Mouse (Mus musculus): Measurements from ENCODE around the gene Samhd1. TPM values are rescaled to one million over a fixed set of nuclear protein-coding genes. Genes with fewer than 3 reads are reported as not detected.

Gene Samhd1
- total RNA-seq, 2 experiments from 2014 or later, result 21.6 to 22.4 TPM

- intact Hi-C loops (cut with DNase I), result no loop called here
- no peak for DNase-seq (ENCODE audit: low spot score)
Observed at GRCm38 (mm10) chr2:157104454-157104853, 30.6 kb downstream of the Samhd1 start.

GRCm38 (mm10) chr2:157102256-157102655 is 32.8 kb downstream of the Samhd1 start:
- intact Hi-C loops (cut with DNase I), result no loop called here
- DNase-seq (ENCODE audit: low spot score), result no peak

- intact Hi-C loops (cut with DNase I), result no loop called here
- DNase-seq (ENCODE audit: low spot score), result no peak
Observed at GRCm38 (mm10) chr2:157101650-157102049, 33.4 kb downstream of the Samhd1 start.

GRCm38 (mm10) chr2:157100319-157100605 is 34.8 kb downstream of the Samhd1 start:
- no peak for DNase-seq (ENCODE audit: low spot score)
- intact Hi-C loops (cut with DNase I), result no loop called here

GRCm38 (mm10) chr2:157099532-157100318 is 35.3 kb downstream of the Samhd1 start:
- intact Hi-C loops (cut with DNase I), result loop anchor here (5.0 kb wide), 1 partner anchor 227 kb away; no protein-coding TSS in a partner anchor
- DNase-seq (ENCODE audit: low spot score), result no peak

- DNase-seq (ENCODE audit: low spot score), result no peak
- intact Hi-C loops (cut with DNase I), result loop anchor here (1.0 to 5.0 kb wide), 3 partner anchors 191 to 286 kb away; no protein-coding TSS in a partner anchor
Observed at GRCm38 (mm10) chr2:157095005-157095755, 39.9 kb downstream of the Samhd1 start.

- intact Hi-C loops (cut with DNase I), result no loop called here
- DNase-seq (ENCODE audit: low spot score), result no peak
Observed at GRCm38 (mm10) chr2:157092024-157092423, 43.0 kb downstream of the Samhd1 start.

- intact Hi-C loops (cut with DNase I), result no loop called here
Observed at GRCm38 (mm10) chr2:157087536-157088317, 47.3 kb downstream of the Samhd1 start.

GRCm38 (mm10) chr2:157086796-157087195 is 48.3 kb downstream of the Samhd1 start, which contains the start of gene Tldc2:
Gene Tldc2, plus strand, starts transcription at chr2:157087055.
- DNase-seq (ENCODE audit: low spot score), result no peak
- intact Hi-C loops (cut with DNase I), result no loop called here

More at GRCm38 (mm10) chr2:157087536-157088317, 47.3 kb downstream of the Samhd1 start:
- no peak for DNase-seq (ENCODE audit: low spot score)

GRCm38 (mm10) chr2:157084831-157085585 is 50.1 kb downstream of the Samhd1 start:
- no peak for DNase-seq (ENCODE audit: low spot score)
- intact Hi-C loops (cut with DNase I), result no loop called here

GRCm38 (mm10) chr2:157081960-157082359 is 53.1 kb downstream of the Samhd1 start:
- intact Hi-C loops (cut with DNase I), result loop anchor here (2.0 kb wide), 2 partner anchors 33 to 51 kb away; no protein-coding TSS in a partner anchor

GRCm38 (mm10) chr2:157081331-157081730 is 53.7 kb downstream of the Samhd1 start:
- intact Hi-C loops (cut with DNase I), result loop anchor here (2.0 kb wide), 1 partner anchor 51 kb away; no protein-coding TSS in a partner anchor
- no peak for DNase-seq (ENCODE audit: low spot score)

More at GRCm38 (mm10) chr2:157081960-157082359, 53.1 kb downstream of the Samhd1 start:
- DNase-seq (ENCODE audit: low spot score), result no peak

- no peak for DNase-seq (ENCODE audit: low spot score)
- intact Hi-C loops (cut with DNase I), result loop anchor here (2.0 to 5.0 kb wide), 3 partner anchors 25 to 49 kb away; no protein-coding TSS in a partner anchor
Observed at GRCm38 (mm10) chr2:157079701-157080180, 55.3 kb downstream of the Samhd1 start.

- intact Hi-C loops (cut with DNase I), result loop anchor here (2.0 to 5.0 kb wide), 2 partner anchors 24 to 37 kb away; no protein-coding TSS in a partner anchor
- peak; percentile 91 for DNase-seq (ENCODE audit: low spot score)
Observed at GRCm38 (mm10) chr2:157078793-157079700, 56.0 kb downstream of the Samhd1 start, which contains the start of gene Soga1. Gene Soga1, minus strand, starts transcription at chr2:157079254.

- intact Hi-C loops (cut with DNase I), result loop anchor here (2.0 to 5.0 kb wide), 2 partner anchors 23 to 36 kb away; no protein-coding TSS in a partner anchor
Observed at GRCm38 (mm10) chr2:157078059-157078792, 56.8 kb downstream of the Samhd1 start.

GRCm38 (mm10) chr2:157077641-157078058 is 57.4 kb downstream of the Samhd1 start:
- intact Hi-C loops (cut with DNase I), result loop anchor here (2.0 to 5.0 kb wide), 2 partner anchors 23 to 35 kb away; no protein-coding TSS in a partner anchor
- DNase-seq (ENCODE audit: low spot score), result peak; percentile 88

More at GRCm38 (mm10) chr2:157078059-157078792, 56.8 kb downstream of the Samhd1 start:
- DNase-seq (ENCODE audit: low spot score), result no peak

- intact Hi-C loops (cut with DNase I), result loop anchor here (5.0 kb wide), 1 partner anchor 35 kb away; no protein-coding TSS in a partner anchor
- DNase-seq (ENCODE audit: low spot score), result no peak
Observed at GRCm38 (mm10) chr2:157077160-157077559, 57.9 kb downstream of the Samhd1 start.
